Mouse (Mus musculus) lung, postnatal 25 days (tissue): ENCODE data around the gene Chd1l.

Experiments
- DNase-seq: peaks from one replicate; pipeline ENCODE4 v3.0.0; 2022; ENCODE audit warnings: low spot score

Gene Chd1l

GRCm38 (mm10) chr3:97617091-97617825, 7.3 kb upstream of the Chd1l start:
- no peak for DNase-seq

GRCm38 (mm10) chr3:97615933-97616332, 5.9 kb upstream of the Chd1l start:
- DNase-seq, result no peak

- no peak for DNase-seq
These were observed 5.2 kb upstream of the Chd1l start for GRCm38 (mm10) chr3:97615154-97615553.

GRCm38 (mm10) chr3:97611021-97611420, 1.0 kb upstream of the Chd1l start:
- no peak for DNase-seq

GRCm38 (mm10) chr3:97609201-97609844, 680 bp downstream of the Chd1l start:
- DNase-seq, result peak; percentile 48

GRCm38 (mm10) chr3:97600050-97600832, 9.8 kb downstream of the Chd1l start:
- DNase-seq, result no peak

GRCm38 (mm10) chr3:97596796-97597195, 13.2 kb downstream of the Chd1l start:
- DNase-seq, result no peak

GRCm38 (mm10) chr3:97595066-97595465, 14.9 kb downstream of the Chd1l start:
- DNase-seq, result no peak

GRCm38 (mm10) chr3:97594140-97594539, 15.9 kb downstream of the Chd1l start:
- no peak for DNase-seq

- DNase-seq, result no peak
These were observed 16.9 kb downstream of the Chd1l start for GRCm38 (mm10) chr3:97593089-97593488.

GRCm38 (mm10) chr3:97590699-97591098, 19.3 kb downstream of the Chd1l start:
- no peak for DNase-seq

GRCm38 (mm10) chr3:97587656-97588055, 22.3 kb downstream of the Chd1l start:
- DNase-seq, result no peak

GRCm38 (mm10) chr3:97585383-97586160, 24.4 kb downstream of the Chd1l start:
- peak; percentile 73 for DNase-seq

- DNase-seq, result no peak
These were observed 36.2 kb downstream of the Chd1l start for GRCm38 (mm10) chr3:97573807-97574206.

GRCm38 (mm10) chr3:97564588-97564987, 45.4 kb downstream of the Chd1l start:
- DNase-seq, result no peak

- no peak for DNase-seq
These were observed 51.4 kb downstream of the Chd1l start for GRCm38 (mm10) chr3:97558554-97558953.

- DNase-seq, result no peak
These were observed 63.8 kb downstream of the Chd1l start for GRCm38 (mm10) chr3:97546205-97546604.

- DNase-seq, result no peak
These were observed 69.8 kb downstream of the Chd1l start for GRCm38 (mm10) chr3:97540171-97540570.

GRCm38 (mm10) chr3:97538634-97539033, 71.4 kb downstream of the Chd1l start:
- no peak for DNase-seq

GRCm38 (mm10) chr3:97537006-97537405, 73.0 kb downstream of the Chd1l start:
- peak; percentile 3 for DNase-seq

- DNase-seq, result no peak
These were observed 74.3 kb downstream of the Chd1l start for GRCm38 (mm10) chr3:97535660-97536059.

GRCm38 (mm10) chr3:97525458-97525857, 84.5 kb downstream of the Chd1l start:
- no peak for DNase-seq
